Mouse (Mus musculus): ENCODE results near the gene Fgf18. TPM values are rescaled to one million over a fixed set of nuclear protein-coding genes. Genes with fewer than 3 reads are reported as not detected.
A peak's percentile ranks its signal among the peaks of the same experiment; 100 is the strongest.

Fgf18 gene
- polyA plus RNA-seq (2016; fragmentation: Nextera tagmentation; extraction: Ambion mirVana): 9.2 and 12.9 TPM in 2 replicates

DNA sequence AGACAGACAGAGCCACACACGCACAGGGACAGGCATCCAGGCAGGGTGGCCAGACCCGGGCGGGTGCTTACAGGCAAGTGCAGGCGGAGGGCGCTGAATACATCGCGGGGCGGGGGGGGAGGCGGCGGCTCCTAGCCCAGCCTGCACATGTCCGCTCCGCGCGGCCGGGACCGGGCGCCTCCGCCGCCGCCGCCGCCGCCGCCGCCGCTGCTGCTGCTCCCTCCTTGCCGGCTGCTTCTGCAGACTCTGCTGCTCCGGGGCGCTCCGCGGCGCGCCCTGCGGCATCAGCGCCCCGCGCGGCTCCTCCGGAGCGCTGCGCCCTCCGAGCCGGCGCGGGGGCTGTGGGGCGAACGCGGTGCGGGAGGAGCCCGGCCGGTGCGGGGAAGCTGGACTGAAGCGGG lies at the start of gene Fgf18:
Gene Fgf18 (minus strand): TSS at position 230 of the 401 bp plus-strand sequence.
- H3K27me3 ChIP-seq (replicated peaks): peaks cover 31% of the 10 kb centered on the region
- no peaks in the 10 kb centered on the region for H3K9me3 ChIP-seq
- peak within 1 kb of the TSS; percentile 90 for H3K4me2 ChIP-seq (replicated peaks)
- peak within 1 kb of the TSS; percentile 78 for H3K9ac ChIP-seq
- peaks cover 19% of the 10 kb centered on the region for H3K36me3 ChIP-seq
- ATAC-seq (ENCODE audit: low FRiP score, low read depth): peak; percentile 50
- under 1% methylated on average over 53 of the region's 53 CpGs for WGBS
- peak within 1 kb of the TSS; percentile 75; the same call in 1 of the 2 replicates for H3K27ac ChIP-seq
- peak within 1 kb of the TSS; percentile 63 for H3K4me3 ChIP-seq
- H3K4me1 ChIP-seq: peaks cover 29% of the 10 kb centered on the region

DNA sequence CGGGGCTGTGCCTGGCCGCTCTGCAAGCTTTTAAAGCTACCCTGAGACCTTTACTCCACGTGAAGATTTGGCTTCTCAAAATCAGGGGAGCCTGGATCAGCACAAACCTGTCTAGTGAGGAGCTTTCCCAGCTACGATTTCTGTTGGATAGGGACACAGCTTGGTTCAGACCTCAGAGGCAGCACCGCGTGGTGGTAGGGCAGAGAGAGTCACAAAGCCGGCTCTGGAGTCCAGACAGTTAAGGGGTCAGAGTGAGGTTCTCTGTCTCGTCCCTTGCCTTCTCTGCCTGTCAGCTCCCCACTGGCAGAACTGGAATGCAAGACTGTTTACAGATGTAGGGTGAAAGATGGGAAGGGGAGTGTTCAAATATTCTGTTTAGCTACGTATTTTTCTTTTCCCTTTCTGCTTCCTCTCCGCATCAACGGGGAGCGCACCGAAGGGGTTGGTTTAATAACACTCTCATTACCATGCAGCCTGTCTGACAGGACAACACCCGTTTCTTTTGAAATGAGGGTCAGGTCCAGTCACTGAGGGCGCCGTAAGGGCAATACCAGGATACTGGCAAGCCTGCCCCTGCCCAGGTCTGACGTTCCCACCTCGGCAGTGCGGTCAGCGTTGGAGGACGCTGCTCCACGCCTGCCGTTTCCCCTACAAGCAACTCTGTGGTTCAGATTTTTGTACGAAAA lies 49.4 kb upstream of the Fgf18 start:
- H3K27ac ChIP-seq: no peak overlapping the region
- WGBS: 6% methylated on average over 24 of the region's 24 CpGs
- H3K27me3 ChIP-seq (replicated peaks): peaks cover 85% of the 10 kb centered on the region
- peak overlapping the region; percentile 66; the same call in 1 of the 2 replicates for H3K4me2 ChIP-seq (replicated peaks)
- ATAC-seq (ENCODE audit: low FRiP score, low read depth): no peak
- no peaks in the 10 kb centered on the region for H3K9me3 ChIP-seq
- peaks cover 23% of the 10 kb centered on the region for H3K4me1 ChIP-seq
- no peak overlapping the region for H3K9ac ChIP-seq
- H3K36me3 ChIP-seq: no peaks in the 10 kb centered on the region
- no peak overlapping the region for H3K4me3 ChIP-seq

- Histone ChIP-seq H3K27ac (no peak overlapping the region), H3K4me1 (peaks cover 19% of the 10 kb centered on the region), H3K9me3 (no peaks in the 10 kb centered on the region), H3K9ac (no peak overlapping the region), H3K27me3 (replicated peaks) (peaks cover 85% of the 10 kb centered on the region), H3K4me2 (replicated peaks) (peak overlapping the region; percentile 66; the same call in 1 of the 2 replicates), H3K4me3 (no peak overlapping the region), H3K36me3 (no peaks in the 10 kb centered on the region)
- ATAC-seq (ENCODE audit: low FRiP score, low read depth): peak; percentile 49
- WGBS: 1% methylated on average over 25 of the region's 25 CpGs
Measured at GRCm38 (mm10) chr11:33195531-33196446, 48.6 kb upstream of the Fgf18 start.

DNA sequence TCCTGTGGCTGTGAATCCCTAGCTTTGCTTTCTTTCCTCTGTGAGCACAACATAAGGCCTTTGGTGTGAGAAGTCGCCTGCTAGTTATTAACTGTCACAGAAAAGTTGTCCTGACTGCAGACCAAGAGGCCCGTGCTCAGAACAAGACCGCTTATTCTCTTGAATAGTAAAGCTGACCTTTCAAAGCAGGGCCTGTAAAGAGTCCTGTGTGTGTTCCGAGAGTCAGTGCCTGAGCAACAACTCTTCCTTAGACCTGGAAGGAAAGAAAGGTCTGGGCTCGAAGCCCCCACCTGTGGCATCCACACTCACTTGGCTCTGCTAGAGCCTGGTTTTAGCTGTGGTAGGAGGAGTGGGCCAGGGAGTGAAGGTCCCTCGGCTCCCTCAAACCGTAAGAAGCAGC lies 47.9 kb upstream of the Fgf18 start:
- H3K9ac ChIP-seq: no peak overlapping the region
- H3K27me3 ChIP-seq (replicated peaks): peaks cover 82% of the 10 kb centered on the region
- WGBS: 11% methylated on average over 7 of the region's 7 CpGs
- H3K4me2 ChIP-seq (replicated peaks): no peak overlapping the region
- no peak overlapping the region for H3K27ac ChIP-seq
- H3K4me1 ChIP-seq: peaks cover 13% of the 10 kb centered on the region
- no peak overlapping the region for H3K4me3 ChIP-seq
- H3K9me3 ChIP-seq: no peaks in the 10 kb centered on the region
- no peaks in the 10 kb centered on the region for H3K36me3 ChIP-seq
- ATAC-seq (ENCODE audit: low FRiP score, low read depth): no peak

GRCm38 (mm10) chr11:33193695-33194094 lies 46.5 kb upstream of the Fgf18 start:
- no peak overlapping the region for H3K9ac ChIP-seq
- H3K4me3 ChIP-seq: no peak overlapping the region
- peak; percentile 31; the same call in 1 of the 2 replicates for ATAC-seq (ENCODE audit: low FRiP score, low read depth)

GRCm38 (mm10) chr11:33181804-33182203 lies 34.6 kb upstream of the Fgf18 start:
- no peak overlapping the region for H3K4me3 ChIP-seq
- peaks cover 13% of the 10 kb centered on the region; the same call in 1 of the 2 replicates for H3K4me1 ChIP-seq
- H3K9me3 ChIP-seq: no peaks in the 10 kb centered on the region
- no peak overlapping the region for H3K4me2 ChIP-seq (replicated peaks)
- no peak overlapping the region for H3K9ac ChIP-seq
- no peak overlapping the region for H3K27ac ChIP-seq
- WGBS: 84% methylated on average over 3 of the region's 3 CpGs
- H3K27me3 ChIP-seq (replicated peaks): peaks cover 13% of the 10 kb centered on the region
- no peak for ATAC-seq (ENCODE audit: low FRiP score, low read depth)
- H3K36me3 ChIP-seq: no peaks in the 10 kb centered on the region

More at GRCm38 (mm10) chr11:33193695-33194094, 46.5 kb upstream of the Fgf18 start:
- Histone ChIP-seq H3K27me3 (replicated peaks) (peaks cover 69% of the 10 kb centered on the region), H3K9me3 (no peaks in the 10 kb centered on the region), H3K4me1 (peaks cover 13% of the 10 kb centered on the region), H3K27ac (no peak overlapping the region), H3K36me3 (no peaks in the 10 kb centered on the region), H3K4me2 (replicated peaks) (peak overlapping the region; percentile 31)
- 2% methylated on average over 12 of the region's 12 CpGs for WGBS

DNA sequence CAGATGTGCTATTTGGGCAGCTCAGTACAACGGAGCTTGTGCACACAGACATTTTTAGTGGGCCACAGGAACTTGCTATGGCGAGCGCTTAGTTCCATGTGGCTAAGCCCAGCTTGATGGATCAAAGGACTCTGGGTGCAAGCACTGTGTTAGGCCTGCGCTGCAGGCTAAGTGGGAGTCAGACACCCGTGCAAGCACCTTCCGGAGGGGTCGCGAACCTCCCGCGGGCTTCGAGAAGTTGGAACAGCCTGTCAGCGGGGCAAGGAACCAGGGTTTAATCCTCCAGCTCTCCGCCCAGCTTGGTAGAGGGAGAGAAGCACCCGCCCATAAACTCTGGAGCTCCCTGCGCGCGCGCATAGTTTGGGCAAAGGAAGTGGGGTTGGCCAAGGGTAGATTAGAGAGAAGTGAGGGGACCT lies 33.5 kb upstream of the Fgf18 start:
- WGBS: 2% methylated on average over 18 of the region's 18 CpGs
- H3K36me3 ChIP-seq: no peaks in the 10 kb centered on the region
- 0 out of 2 replicates have a peak overlapping the region, but pooled peaks have one; percentile 26 for H3K9ac ChIP-seq
- ATAC-seq (ENCODE audit: low FRiP score, low read depth): no peak
- H3K27me3 ChIP-seq (replicated peaks): peaks cover 21% of the 10 kb centered on the region
- H3K27ac ChIP-seq: no peak overlapping the region
- H3K4me1 ChIP-seq: peaks cover 13% of the 10 kb centered on the region; the same call in 1 of the 2 replicates
- peak overlapping the region; percentile 54 for H3K4me2 ChIP-seq (replicated peaks)
- H3K4me3 ChIP-seq: peak overlapping the region; percentile 5; the same call in 1 of the 2 replicates
- H3K9me3 ChIP-seq: no peaks in the 10 kb centered on the region

- Histone ChIP-seq H3K9ac (no peak overlapping the region), H3K27me3 (replicated peaks) (peaks cover 17% of the 10 kb centered on the region), H3K9me3 (no peaks in the 10 kb centered on the region), H3K4me1 (peaks cover 13% of the 10 kb centered on the region; the same call in 1 of the 2 replicates), H3K27ac (no peak overlapping the region), H3K36me3 (no peaks in the 10 kb centered on the region), H3K4me2 (replicated peaks) (no peak overlapping the region), H3K4me3 (no peak overlapping the region)
- no peak for ATAC-seq (ENCODE audit: low FRiP score, low read depth)
- 17% methylated on average over 1 of the region's 1 CpGs for WGBS
Measured at GRCm38 (mm10) chr11:33179802-33180201, 32.6 kb upstream of the Fgf18 start.

DNA sequence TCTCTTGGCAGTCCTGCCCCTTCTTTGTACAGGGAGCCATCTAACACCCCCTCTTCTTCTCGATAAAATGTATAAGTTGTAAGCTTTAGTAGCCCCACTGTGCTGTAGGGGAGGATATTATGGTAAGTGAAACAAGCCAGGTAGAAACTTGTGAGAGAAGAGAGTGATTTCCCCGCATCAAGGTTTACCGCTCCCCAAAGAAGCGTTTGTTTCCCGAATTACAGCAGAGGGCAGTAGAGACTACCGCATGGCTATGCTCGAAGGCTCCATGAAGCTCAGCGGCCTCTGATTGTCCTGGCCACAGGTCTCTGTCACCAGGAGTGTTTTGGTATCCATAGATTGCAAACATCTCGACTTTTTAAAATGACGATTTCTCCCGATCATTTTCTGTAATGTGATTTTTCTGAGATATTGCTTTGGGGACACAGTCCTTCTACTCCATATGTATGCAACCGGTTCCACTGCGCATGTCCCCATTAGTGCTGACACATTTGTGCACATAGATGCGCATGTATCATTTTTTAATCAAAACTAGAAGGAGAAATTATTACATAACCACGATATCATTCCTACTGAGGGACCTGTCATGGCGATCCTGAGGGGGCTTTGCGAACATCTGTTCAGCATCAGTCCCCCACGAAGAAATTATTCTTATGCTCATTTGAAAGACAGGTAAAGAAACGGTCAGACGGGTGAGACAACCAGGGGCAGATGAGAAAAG lies 29.5 kb upstream of the Fgf18 start:
- 31% methylated on average over 20 of the region's 20 CpGs for WGBS
- Histone ChIP-seq H3K27me3 (replicated peaks) (peaks cover 17% of the 10 kb centered on the region), H3K36me3 (no peaks in the 10 kb centered on the region)

DNA sequence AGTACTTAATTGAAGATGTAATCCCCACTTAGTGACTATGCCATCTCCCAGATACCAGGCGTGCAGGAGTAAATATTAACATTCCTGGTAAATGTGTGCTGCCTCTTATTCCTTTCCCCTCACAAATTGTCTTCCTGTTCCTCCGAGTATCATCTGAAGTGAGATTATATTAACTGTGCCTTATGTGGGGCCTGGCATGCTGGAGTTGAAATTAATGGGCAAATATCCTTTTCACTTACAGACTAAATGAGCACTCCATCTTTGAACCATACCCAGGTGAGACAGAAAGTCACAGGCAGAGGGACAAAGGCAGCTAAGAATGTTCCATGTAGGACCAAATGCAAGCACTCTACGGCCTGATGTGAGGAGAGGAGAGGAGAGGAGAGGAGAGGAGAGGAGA lies 28.6 kb upstream of the Fgf18 start:
- 77% methylated on average over 2 of the region's 3 CpGs for WGBS
- Histone ChIP-seq H3K4me1 (peaks cover 6% of the 10 kb centered on the region; the same call in 1 of the 2 replicates), H3K27me3 (replicated peaks) (peaks cover 10% of the 10 kb centered on the region), H3K36me3 (no peaks in the 10 kb centered on the region), H3K9me3 (no peaks in the 10 kb centered on the region), H3K4me3 (no peak overlapping the region), H3K9ac (no peak overlapping the region), H3K4me2 (replicated peaks) (no peak overlapping the region), H3K27ac (no peak overlapping the region)
- ATAC-seq (ENCODE audit: low FRiP score, low read depth): no peak

More for the DNA sequence above, 29.5 kb upstream of the Fgf18 start:
- Histone ChIP-seq H3K4me3 (no peak overlapping the region), H3K27ac (no peak overlapping the region), H3K9me3 (no peaks in the 10 kb centered on the region), H3K9ac (no peak overlapping the region), H3K4me2 (replicated peaks) (no peak overlapping the region), H3K4me1 (peaks cover 13% of the 10 kb centered on the region; the same call in 1 of the 2 replicates)
- peak; percentile 68 for ATAC-seq (ENCODE audit: low FRiP score, low read depth)

- Histone ChIP-seq H3K9me3 (no peaks in the 10 kb centered on the region), H3K27me3 (replicated peaks) (no peaks in the 10 kb centered on the region), H3K27ac (no peak overlapping the region), H3K36me3 (no peaks in the 10 kb centered on the region), H3K4me1 (no peaks in the 10 kb centered on the region), H3K9ac (no peak overlapping the region), H3K4me2 (replicated peaks) (no peak overlapping the region), H3K4me3 (no peak overlapping the region)
- no peak for ATAC-seq (ENCODE audit: low FRiP score, low read depth)
- 11% methylated on average over 9 of the region's 9 CpGs for WGBS
Measured at GRCm38 (mm10) chr11:33170489-33170888, 23.3 kb upstream of the Fgf18 start.
